Mouse (Mus musculus): Measurements from ENCODE around the gene Bco2. TPM values are rescaled to one million over a fixed set of nuclear protein-coding genes. Genes with fewer than 3 reads are reported as not detected.
A peak's percentile ranks its signal among the peaks of the same experiment; 100 is the strongest.

Gene Bco2
- total RNA-seq, 1 experiment, result 0.22 TPM

DNA sequence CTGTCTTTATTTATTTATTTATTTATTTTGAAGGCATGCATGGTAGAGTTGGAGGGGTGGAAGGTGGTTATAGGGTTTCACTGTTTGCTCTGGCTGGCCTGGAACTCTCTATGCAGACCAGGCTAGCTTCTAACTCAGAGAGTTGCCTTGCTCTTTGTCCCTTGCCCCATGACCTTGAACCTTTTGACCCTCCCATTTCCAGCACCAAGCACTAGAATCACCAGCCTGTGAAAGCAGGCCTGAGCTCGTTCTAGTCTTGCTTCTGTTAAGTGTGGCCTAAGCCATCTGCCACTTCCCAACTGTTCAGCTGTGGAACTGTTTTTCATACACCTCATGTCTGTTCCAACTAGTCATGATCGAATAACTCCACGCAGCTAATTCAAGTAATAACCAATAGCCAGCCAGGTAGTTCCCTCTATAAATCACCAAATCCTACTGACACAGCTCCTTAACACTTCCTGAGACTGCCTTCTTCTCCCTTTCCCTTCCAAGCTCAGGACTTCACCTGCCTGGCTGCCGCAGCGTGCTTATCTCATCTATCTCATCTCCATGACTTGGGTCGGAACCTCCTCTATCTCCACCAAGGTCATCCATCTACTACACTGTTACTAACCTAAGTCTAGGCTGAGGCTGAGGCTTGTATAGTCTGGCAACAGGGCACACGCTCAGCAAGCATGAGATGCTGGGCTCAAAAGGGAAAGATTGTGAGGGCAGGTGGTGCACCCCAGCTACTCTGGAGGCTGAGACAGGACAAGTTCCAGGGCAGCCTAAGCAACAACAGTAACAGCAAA lies 47.3 kb upstream of the Bco2 start:
- no peaks in the 10 kb centered on the region for H3K9me3 ChIP-seq (ENCODE audit: control insufficient read depth, insufficient read depth, low read depth, low read length)
- in situ Hi-C loops (cut with MboI; ENCODE audit: low sequenced_read_pairs in 2 of 2, unreplicated experiment in 2 of 2), result no loop called here
- H3K4me3 ChIP-seq (ENCODE audit: insufficient read depth in 1 of 2, low read depth in 1 of 2, low read length in 2 of 2, poor library complexity in 1 of 2, severe bottlenecking in 1 of 2), result peak overlapping the region; percentile 75 to 79
- TF ChIP-seq HCFC1 (IDR thresholded peaks at IDR 0.05; ENCODE audit: borderline replicate concordance, insufficient read depth, low read length), result no peak
- TF ChIP-seq ZNF384 (IDR thresholded peaks at IDR 0.05; ENCODE audit: low read depth, low read length), result no peak
- TF ChIP-seq MAFK (IDR thresholded peaks at IDR 0.05; ENCODE audit: insufficient read depth, low read depth, low read length), result no peak
- TF ChIP-seq ZC3H11A (IDR thresholded peaks at IDR 0.05; ENCODE audit: borderline replicate concordance, low read depth, low read length), result no peak
- TF ChIP-seq CHD2 (IDR thresholded peaks at IDR 0.05; ENCODE audit: low read depth, low read length), result no peak
- no peak overlapping the region for H3K27ac ChIP-seq (ENCODE audit: insufficient read depth, low read depth, low read length, poor library complexity, severe bottlenecking)
- peak overlapping the region; percentile 87 for H3K9ac ChIP-seq (ENCODE audit: insufficient read depth, low read depth, low read length, poor library complexity, severe bottlenecking)
- peaks cover 0 to 5% of the 10 kb centered on the region in 2 experiments; a peak in 1 of 4 replicates for H3K4me1 ChIP-seq (ENCODE audit: control insufficient read depth in 2 of 2, insufficient read depth in 2 of 2, low read length in 2 of 2, poor library complexity in 1 of 2)
- H3K36me3 ChIP-seq (ENCODE audit: control insufficient read depth, insufficient read depth, low read length, poor library complexity, severe bottlenecking), result peaks cover 22% of the 10 kb centered on the region
- peak; percentile 12 for DNase-seq (ENCODE audit: low read depth, low spot score)

DNA sequence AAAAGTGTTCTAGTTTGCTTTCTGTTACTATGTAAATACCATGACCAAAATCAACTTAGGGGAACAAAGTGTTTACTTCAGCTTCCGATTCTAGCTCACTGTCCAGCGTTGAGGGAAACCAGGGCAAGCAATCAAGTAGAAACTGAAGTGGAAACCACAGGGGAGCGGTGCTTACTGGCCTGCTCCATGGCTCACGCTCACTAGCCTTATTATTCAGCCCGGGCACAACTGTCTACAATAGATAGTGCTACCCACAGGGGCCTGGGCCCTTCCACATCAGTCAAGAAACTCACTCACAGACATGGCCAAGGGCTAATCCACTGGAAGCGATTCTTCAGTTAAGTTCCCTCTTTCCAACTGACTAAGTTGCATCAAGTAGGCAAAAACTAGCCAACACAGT lies 46.6 kb upstream of the Bco2 start:
- peaks cover 0 to 5% of the 10 kb centered on the region in 2 experiments; a peak in 1 of 4 replicates for H3K4me1 ChIP-seq (ENCODE audit: control insufficient read depth in 2 of 2, insufficient read depth in 2 of 2, low read length in 2 of 2, poor library complexity in 1 of 2)
- no peak overlapping the region for H3K9ac ChIP-seq (ENCODE audit: insufficient read depth, low read depth, low read length, poor library complexity, severe bottlenecking)
- no peak overlapping the region for H3K4me3 ChIP-seq (ENCODE audit: insufficient read depth in 1 of 2, low read depth in 1 of 2, low read length in 2 of 2, poor library complexity in 1 of 2, severe bottlenecking in 1 of 2)
- no peak for DNase-seq (ENCODE audit: low read depth, low spot score)
- in situ Hi-C loops (cut with MboI; ENCODE audit: low sequenced_read_pairs in 2 of 2, unreplicated experiment in 2 of 2), result no loop called here
- peaks cover 26% of the 10 kb centered on the region for H3K36me3 ChIP-seq (ENCODE audit: control insufficient read depth, insufficient read depth, low read length, poor library complexity, severe bottlenecking)
- no peak overlapping the region for H3K27ac ChIP-seq (ENCODE audit: insufficient read depth, low read depth, low read length, poor library complexity, severe bottlenecking)
- H3K9me3 ChIP-seq (ENCODE audit: control insufficient read depth, insufficient read depth, low read depth, low read length), result no peaks in the 10 kb centered on the region
- TF ChIP-seq ZNF384 (IDR thresholded peaks at IDR 0.05; ENCODE audit: low read depth, low read length) (no peak), HCFC1 (IDR thresholded peaks at IDR 0.05; ENCODE audit: borderline replicate concordance, insufficient read depth, low read length) (no peak), CHD2 (IDR thresholded peaks at IDR 0.05; ENCODE audit: low read depth, low read length) (no peak), MAFK (IDR thresholded peaks at IDR 0.05; ENCODE audit: insufficient read depth, low read depth, low read length) (no peak), ZC3H11A (IDR thresholded peaks at IDR 0.05; ENCODE audit: borderline replicate concordance, low read depth, low read length) (no peak)

DNA sequence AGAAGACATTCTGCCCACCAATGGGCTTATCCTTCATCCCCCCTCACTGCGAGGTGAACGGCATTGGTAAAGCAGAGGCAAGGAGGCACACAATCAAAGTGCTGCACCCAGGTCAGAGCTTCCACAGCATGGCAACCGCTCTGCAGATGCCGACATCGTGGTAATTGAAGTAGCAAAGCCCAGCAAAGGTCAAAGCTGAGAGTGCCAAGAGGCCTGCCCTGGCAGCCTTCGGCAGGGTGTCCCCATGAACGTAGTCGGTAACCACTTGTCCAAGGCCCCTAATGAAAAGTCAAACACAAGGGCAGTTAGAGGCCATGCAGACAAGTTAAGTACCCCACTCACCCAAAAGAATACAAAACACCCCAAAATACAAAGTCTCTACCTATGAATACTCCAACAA lies 42.0 kb upstream of the Bco2 start:
- peaks cover 29% of the 10 kb centered on the region for H3K36me3 ChIP-seq (ENCODE audit: control insufficient read depth, insufficient read depth, low read length, poor library complexity, severe bottlenecking)
- no peak for TF ChIP-seq HCFC1 (IDR thresholded peaks at IDR 0.05; ENCODE audit: borderline replicate concordance, insufficient read depth, low read length)
- no peak for TF ChIP-seq ZNF384 (IDR thresholded peaks at IDR 0.05; ENCODE audit: low read depth, low read length)
- TF ChIP-seq CHD2 (IDR thresholded peaks at IDR 0.05; ENCODE audit: low read depth, low read length), result no peak
- no peak for TF ChIP-seq MAFK (IDR thresholded peaks at IDR 0.05; ENCODE audit: insufficient read depth, low read depth, low read length)
- TF ChIP-seq ZC3H11A (IDR thresholded peaks at IDR 0.05; ENCODE audit: borderline replicate concordance, low read depth, low read length), result no peak
- in situ Hi-C loops (cut with MboI; ENCODE audit: low sequenced_read_pairs in 2 of 2, unreplicated experiment in 2 of 2), result no loop called here
- no peaks in the 10 kb centered on the region for H3K4me1 ChIP-seq (ENCODE audit: control insufficient read depth in 2 of 2, insufficient read depth in 2 of 2, low read length in 2 of 2, poor library complexity in 1 of 2)
- H3K27ac ChIP-seq (ENCODE audit: insufficient read depth, low read depth, low read length, poor library complexity, severe bottlenecking), result no peak overlapping the region
- no peak overlapping the region for H3K4me3 ChIP-seq (ENCODE audit: insufficient read depth in 1 of 2, low read depth in 1 of 2, low read length in 2 of 2, poor library complexity in 1 of 2, severe bottlenecking in 1 of 2)
- H3K9me3 ChIP-seq (ENCODE audit: control insufficient read depth, insufficient read depth, low read depth, low read length), result no peaks in the 10 kb centered on the region
- no peak overlapping the region for H3K9ac ChIP-seq (ENCODE audit: insufficient read depth, low read depth, low read length, poor library complexity, severe bottlenecking)
- DNase-seq (ENCODE audit: low read depth, low spot score), result no peak

DNA sequence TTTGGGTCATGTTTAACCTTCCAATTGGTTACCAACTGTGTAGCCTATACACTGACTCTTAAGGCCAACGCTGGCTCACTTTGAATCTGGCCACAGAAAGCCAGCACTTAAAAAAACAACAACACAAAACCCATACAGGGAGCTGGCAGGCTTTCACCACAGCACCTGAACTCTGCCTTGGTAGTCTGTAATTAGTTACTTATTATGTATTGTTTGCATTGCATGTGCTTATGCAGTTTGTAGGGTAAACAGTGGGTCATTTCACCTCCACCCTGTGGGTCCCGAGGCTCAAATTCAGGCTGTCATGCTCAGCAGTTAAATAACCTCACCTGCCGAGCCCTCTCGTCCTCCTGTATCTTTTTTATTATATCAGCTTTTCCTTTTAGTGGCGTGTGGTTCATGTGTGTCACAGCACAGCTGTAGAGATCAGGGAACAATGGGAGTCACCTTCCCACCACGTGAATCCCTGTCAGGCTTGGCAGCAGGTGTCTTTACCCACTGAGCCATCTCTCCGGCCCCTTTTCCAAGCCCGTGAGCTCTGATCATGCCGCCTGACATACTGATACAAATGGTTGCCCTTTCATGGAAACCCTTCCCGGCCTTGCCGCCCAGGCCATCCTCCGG lies 39.9 kb upstream of the Bco2 start:
- no peak for DNase-seq (ENCODE audit: low read depth, low spot score)
- TF ChIP-seq ZNF384 (IDR thresholded peaks at IDR 0.05; ENCODE audit: low read depth, low read length), result no peak
- no peak for TF ChIP-seq HCFC1 (IDR thresholded peaks at IDR 0.05; ENCODE audit: borderline replicate concordance, insufficient read depth, low read length)
- TF ChIP-seq ZC3H11A (IDR thresholded peaks at IDR 0.05; ENCODE audit: borderline replicate concordance, low read depth, low read length), result no peak
- TF ChIP-seq MAFK (IDR thresholded peaks at IDR 0.05; ENCODE audit: insufficient read depth, low read depth, low read length), result no peak
- TF ChIP-seq CHD2 (IDR thresholded peaks at IDR 0.05; ENCODE audit: low read depth, low read length), result no peak
- no peak overlapping the region for H3K27ac ChIP-seq (ENCODE audit: insufficient read depth, low read depth, low read length, poor library complexity, severe bottlenecking)
- no peaks in the 10 kb centered on the region for H3K9me3 ChIP-seq (ENCODE audit: control insufficient read depth, insufficient read depth, low read depth, low read length)
- no peaks in the 10 kb centered on the region for H3K4me1 ChIP-seq (ENCODE audit: control insufficient read depth in 2 of 2, insufficient read depth in 2 of 2, low read length in 2 of 2, poor library complexity in 1 of 2)
- in situ Hi-C loops (cut with MboI; ENCODE audit: low sequenced_read_pairs in 2 of 2, unreplicated experiment in 2 of 2), result no loop called here
- no peak overlapping the region for H3K4me3 ChIP-seq (ENCODE audit: insufficient read depth in 1 of 2, low read depth in 1 of 2, low read length in 2 of 2, poor library complexity in 1 of 2, severe bottlenecking in 1 of 2)
- peaks cover 24% of the 10 kb centered on the region for H3K36me3 ChIP-seq (ENCODE audit: control insufficient read depth, insufficient read depth, low read length, poor library complexity, severe bottlenecking)
- H3K9ac ChIP-seq (ENCODE audit: insufficient read depth, low read depth, low read length, poor library complexity, severe bottlenecking), result no peak overlapping the region

Measured in ES-E14 (cell line).